Mouse (Mus musculus) hindbrain, embryonic 14.5 days (tissue): ENCODE results near the gene Nrp2. TPM values are rescaled to one million over a fixed set of nuclear protein-coding genes. Genes with fewer than 3 reads are reported as not detected.

Experiments
- ATAC-seq: fragments of 200-750 bp; cut with Nextera tagmentation; 2 replicates; pipeline ENCODE4 v1.8.0; 2017; ENCODE audit warnings: moderate number of reproducible peaks, mild to moderate bottlenecking, moderate TSS enrichment, moderate library complexity; ENCODE audit not compliant: low FRiP score
- DNase-seq: peaks from one replicate; pipeline ENCODE4 v3.0.0-alpha.2; 2015; ENCODE audit warnings: low spot score
- H3K27ac ChIP-seq: fragments of 300-500 bp; sonication (generic); 2 replicates; pipeline ENCODE4 v1.5.1; 2014; ENCODE audit warnings: mild to moderate bottlenecking, moderate library complexity
- H3K27me3 ChIP-seq: fragments of 300-500 bp; sonication (generic); 2 replicates; pipeline ENCODE4 v1.6.1; 2014; ENCODE audit warnings: mild to moderate bottlenecking, low read length, mixed read lengths; ENCODE audit not compliant: control insufficient read depth, insufficient read depth
- H3K36me3 ChIP-seq: fragments of 300-500 bp; sonication (generic); replicated peaks from 2 replicates; pipeline ENCODE4 v1.6.1; 2014; ENCODE audit not compliant: control insufficient read depth, insufficient read depth
- H3K4me1 ChIP-seq: fragments of 300-500 bp; sonication (generic); replicated peaks from 2 replicates; pipeline ENCODE4 v1.6.1; 2014; ENCODE audit warnings: antibody characterized with exemption, low read length, mixed read lengths; ENCODE audit not compliant: control insufficient read depth, insufficient read depth
- H3K4me2 ChIP-seq: fragments of 300-500 bp; sonication (generic); replicated peaks from 2 replicates; pipeline ENCODE4 v1.6.1; 2014; ENCODE audit warnings: mild to moderate bottlenecking, moderate library complexity
- H3K4me3 ChIP-seq: fragments of 300-500 bp; sonication (generic); replicated peaks from 2 replicates; pipeline ENCODE4 v1.5.1; 2014; ENCODE audit warnings: mild to moderate bottlenecking, low read length
- H3K9ac ChIP-seq: fragments of 300-500 bp; sonication (generic); 2 replicates; pipeline ENCODE4 v1.6.1; 2014
- H3K9me3 ChIP-seq: fragments of 300-500 bp; sonication (generic); 2 replicates; pipeline ENCODE4 v1.6.1; 2016; ENCODE audit warnings: low read length; ENCODE audit not compliant: control insufficient read depth
- WGBS: fragments of 180-500 bp; shearing (Covaris S2); extraction: QIAGEN DNeasy Blood & Tissue Kit; methylation state at CpG from one replicate; pipeline ENCODE4 v1.1.7; 2014; 5-methylcytosine and 5-hydroxymethylcytosine counted together
- polyA plus RNA-seq: library from polyadenylated mRNA; unstranded; fragments of >200 nt; fragmentation: Nextera tagmentation; extraction: Ambion mirVana; gene quantifications from 2 replicates; pipeline ENCODE4 v1.2.1, GENCODE M21; 2014

Nrp2 gene
- polyA plus RNA-seq, 1 experiment from 2014 or later = 34.5 TPM

DNA sequence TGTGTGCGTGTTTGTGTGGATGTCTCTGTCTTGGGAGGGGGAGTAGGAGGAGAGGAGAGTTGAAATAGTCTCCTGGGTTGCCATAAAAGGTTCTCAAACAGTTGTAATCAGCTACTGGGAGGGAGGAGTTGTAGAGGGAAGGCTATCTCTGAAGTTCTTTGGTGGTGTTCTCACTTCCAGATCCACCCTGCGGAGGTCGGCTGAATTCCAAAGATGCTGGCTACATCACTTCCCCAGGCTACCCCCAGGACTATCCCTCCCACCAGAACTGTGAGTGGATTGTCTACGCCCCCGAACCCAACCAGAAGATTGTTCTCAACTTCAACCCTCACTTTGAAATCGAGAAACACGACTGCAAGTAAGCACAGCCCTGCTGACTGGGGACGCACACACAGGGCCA is 15.7 kb downstream of the Nrp2 start:
- Histone ChIP-seq H3K9ac (no peak overlapping the region), H3K27me3 (no peaks in the 10 kb centered on the region), H3K27ac (no peak overlapping the region), H3K4me3 (no peak overlapping the region), H3K9me3 (no peaks in the 10 kb centered on the region), H3K4me2 (no peak overlapping the region), H3K36me3 (peaks cover 29% of the 10 kb centered on the region), H3K4me1 (peaks cover 29% of the 10 kb centered on the region)
- WGBS = 85% methylated on average over 8 of the region's 8 CpGs
- ATAC-seq = no peak
- DNase-seq = no peak

DNA sequence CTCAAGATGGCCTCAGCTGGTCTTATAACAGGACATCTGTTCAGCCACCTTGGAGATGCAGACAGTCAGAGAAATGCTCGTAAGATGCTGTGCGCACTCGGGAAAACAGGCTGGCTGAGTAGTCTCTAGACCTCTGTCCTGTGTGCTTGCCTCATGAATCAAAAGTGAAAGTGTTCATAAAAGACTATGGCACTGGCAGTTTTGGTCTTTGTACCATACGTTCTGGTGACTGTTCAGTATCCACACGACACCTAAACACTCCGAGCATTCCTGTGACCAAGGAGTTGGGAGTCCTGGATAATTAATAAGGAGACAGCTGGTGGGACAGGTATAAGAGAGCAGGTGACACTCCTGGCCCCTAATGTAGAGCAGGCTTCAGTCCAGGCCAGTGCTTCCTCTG is 16.7 kb downstream of the Nrp2 start:
- Histone ChIP-seq H3K4me1 (peaks cover 33% of the 10 kb centered on the region), H3K4me2 (no peak overlapping the region), H3K27ac (no peak overlapping the region), H3K9me3 (no peaks in the 10 kb centered on the region), H3K36me3 (peaks cover 31% of the 10 kb centered on the region), H3K27me3 (no peaks in the 10 kb centered on the region), H3K4me3 (no peak overlapping the region), H3K9ac (no peak overlapping the region)
- 81% methylated on average over 6 of the region's 6 CpGs for WGBS
- no peak for ATAC-seq
- no peak for DNase-seq

DNA sequence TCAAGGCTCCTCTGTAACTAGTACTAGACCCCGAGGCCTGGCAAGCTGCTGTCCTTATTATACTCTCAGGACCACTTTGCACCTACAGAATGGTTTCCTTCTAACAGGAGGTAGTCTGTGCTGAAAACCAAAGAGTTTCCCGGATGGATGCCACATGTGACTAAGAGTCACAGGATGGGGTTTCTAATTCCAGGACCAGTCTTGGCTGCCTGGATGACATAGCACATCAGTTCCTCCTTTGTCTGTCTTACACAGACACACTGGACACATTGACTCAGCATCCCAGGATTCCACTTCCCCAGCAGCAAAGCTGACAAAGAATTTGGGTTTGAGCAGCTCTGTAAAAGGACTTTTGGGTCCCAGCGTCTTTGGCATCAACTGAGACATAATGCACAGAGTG is 17.1 kb downstream of the Nrp2 start:
- Histone ChIP-seq H3K9ac (no peak overlapping the region), H3K9me3 (no peaks in the 10 kb centered on the region), H3K4me2 (no peak overlapping the region), H3K4me3 (no peak overlapping the region), H3K27ac (no peak overlapping the region), H3K4me1 (peaks cover 33% of the 10 kb centered on the region), H3K36me3 (peaks cover 31% of the 10 kb centered on the region), H3K27me3 (no peaks in the 10 kb centered on the region)
- DNase-seq (no peak), ATAC-seq (no peak)
- WGBS = 86% methylated on average over 3 of the region's 3 CpGs

DNA sequence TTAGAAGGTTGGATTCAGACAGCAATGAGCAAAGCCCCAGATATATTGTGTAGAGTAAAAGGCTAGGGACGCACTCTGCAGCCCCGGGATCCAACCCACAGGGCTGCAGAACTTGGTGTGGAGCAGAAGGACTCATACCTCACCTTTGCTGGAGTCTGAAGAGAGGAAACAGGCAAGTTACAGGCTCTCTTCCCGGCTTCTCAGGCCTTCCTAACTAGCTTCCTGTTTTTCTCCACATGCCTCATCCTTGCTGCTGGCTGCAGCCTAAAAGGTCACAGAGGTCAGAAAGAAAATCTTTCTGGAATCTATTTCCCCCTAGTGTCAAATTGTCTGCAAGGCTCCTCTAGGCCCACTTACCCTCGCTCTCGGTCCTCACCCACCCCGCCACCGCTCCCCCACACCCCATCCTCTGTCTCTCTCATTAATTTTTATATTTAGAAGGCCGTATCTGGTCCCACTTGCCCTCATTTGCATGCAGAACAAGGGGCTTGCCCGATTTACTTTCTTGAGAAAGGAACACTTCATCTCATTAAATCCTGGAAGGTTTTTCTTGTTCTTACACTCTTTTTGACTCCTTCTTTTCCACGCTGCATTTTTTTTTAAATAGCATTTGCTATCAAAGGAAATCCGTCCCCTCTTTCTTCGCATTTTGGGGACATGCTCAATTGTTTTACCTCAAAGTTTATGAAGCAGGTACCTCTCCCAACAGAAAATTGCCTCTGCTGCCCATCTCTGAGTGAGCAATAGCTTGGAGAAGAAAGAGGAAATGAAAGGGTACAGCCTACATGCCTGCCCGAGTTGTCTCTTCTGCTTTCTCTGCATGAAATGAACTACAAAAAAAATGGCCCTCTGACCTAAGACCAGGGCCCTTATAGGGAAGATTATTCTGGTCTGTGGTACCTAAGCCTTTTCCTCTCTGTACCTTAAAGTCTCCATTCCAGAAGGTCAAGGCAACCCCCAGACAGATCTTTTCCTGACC is 17.9 kb downstream of the Nrp2 start:
- Histone ChIP-seq H3K27me3 (no peaks in the 10 kb centered on the region), H3K9me3 (no peaks in the 10 kb centered on the region), H3K4me2 (no peak overlapping the region), H3K27ac (no peak overlapping the region), H3K4me3 (no peak overlapping the region), H3K4me1 (peaks cover 27% of the 10 kb centered on the region), H3K9ac (no peak overlapping the region), H3K36me3 (peaks cover 31% of the 10 kb centered on the region)
- DNase-seq (no peak), ATAC-seq (no peak)
- 62% methylated on average over 13 of the region's 13 CpGs for WGBS

DNA sequence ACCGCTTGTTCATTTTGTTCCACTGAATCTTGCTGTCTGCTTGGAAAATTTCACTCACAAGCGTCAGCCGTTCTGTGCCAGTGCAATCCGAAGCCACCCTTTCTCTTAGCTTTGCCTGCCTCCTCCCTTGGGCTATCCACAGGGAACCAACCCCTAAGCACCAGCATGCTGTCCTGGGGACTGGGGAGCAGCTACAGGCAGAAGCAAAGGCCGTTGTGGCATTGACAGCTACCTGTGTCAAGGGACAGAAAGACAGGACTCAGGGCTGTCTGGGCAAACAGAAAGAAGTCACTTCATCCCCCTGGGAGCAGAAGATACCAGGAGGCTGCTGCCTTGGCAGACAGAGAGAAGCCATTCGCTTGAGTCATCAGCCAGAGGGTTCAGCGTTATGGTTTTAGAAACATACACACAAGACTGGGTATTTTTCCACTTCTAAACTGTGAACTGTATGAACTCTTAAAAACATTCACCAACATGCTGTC is 18.7 kb downstream of the Nrp2 start:
- no peak overlapping the region for H3K4me3 ChIP-seq
- no peak overlapping the region for H3K27ac ChIP-seq
- H3K27me3 ChIP-seq = no peaks in the 10 kb centered on the region
- no peak overlapping the region for H3K4me2 ChIP-seq
- H3K36me3 ChIP-seq = peaks cover 31% of the 10 kb centered on the region
- no peak for ATAC-seq
- H3K9me3 ChIP-seq = no peaks in the 10 kb centered on the region
- H3K9ac ChIP-seq = no peak overlapping the region
- peaks cover 20% of the 10 kb centered on the region for H3K4me1 ChIP-seq
- DNase-seq = no peak
- WGBS = 84% methylated on average over 7 of the region's 7 CpGs

DNA sequence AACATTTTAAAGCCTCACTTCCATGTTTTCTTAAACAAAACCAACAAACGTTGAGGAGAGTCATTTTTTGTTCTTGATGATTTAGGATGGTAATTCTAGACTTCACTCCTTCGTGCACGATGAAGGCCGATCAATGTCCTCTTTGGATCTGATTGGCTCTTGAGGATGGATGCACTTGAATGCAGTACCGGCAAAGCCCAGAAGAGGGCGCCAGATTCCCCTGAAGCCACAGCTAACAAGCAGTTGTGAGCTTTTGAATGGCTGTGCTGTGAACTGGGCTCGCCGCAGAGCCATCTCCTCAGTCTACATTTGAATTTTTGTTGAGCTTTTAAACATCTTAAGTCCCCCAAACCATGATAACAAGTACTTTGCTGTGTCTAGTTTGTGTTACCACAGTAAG is 19.4 kb downstream of the Nrp2 start:
- Histone ChIP-seq H3K4me1 (peaks cover 12% of the 10 kb centered on the region), H3K4me2 (no peak overlapping the region), H3K36me3 (peaks cover 31% of the 10 kb centered on the region), H3K9ac (no peak overlapping the region), H3K27ac (no peak overlapping the region), H3K9me3 (no peaks in the 10 kb centered on the region), H3K4me3 (no peak overlapping the region), H3K27me3 (no peaks in the 10 kb centered on the region)
- 63% methylated on average over 8 of the region's 8 CpGs for whole genome bisulfite sequencing
- DNase-seq = no peak
- no peak for ATAC-seq

DNA sequence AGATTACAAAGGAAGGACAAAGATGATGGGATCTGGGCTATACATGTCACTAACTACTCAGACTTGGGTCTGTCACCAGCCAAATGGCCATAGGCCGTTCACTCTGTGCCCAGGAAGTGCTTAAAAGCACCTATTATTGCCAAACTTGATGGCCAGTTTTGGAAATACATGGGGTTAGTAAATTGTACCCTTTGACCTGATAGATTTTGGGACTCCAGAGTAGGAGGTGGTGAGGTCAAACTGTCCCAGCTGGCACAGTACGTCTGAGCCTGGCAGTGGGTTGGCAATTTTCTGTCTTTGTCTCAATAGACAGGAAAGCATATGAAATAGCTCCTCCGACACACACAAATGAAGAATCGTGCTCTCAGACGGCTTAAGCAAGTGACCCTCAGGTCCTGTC is 20.8 kb downstream of the Nrp2 start:
- Histone ChIP-seq H3K4me3 (no peak overlapping the region), H3K4me1 (peaks cover 8% of the 10 kb centered on the region; the same call in 1 of the 2 replicates), H3K36me3 (peaks cover 31% of the 10 kb centered on the region), H3K9ac (no peak overlapping the region), H3K9me3 (no peaks in the 10 kb centered on the region), H3K27me3 (no peaks in the 10 kb centered on the region), H3K4me2 (no peak overlapping the region), H3K27ac (no peak overlapping the region)
- DNase-seq (no peak), ATAC-seq (no peak)
- WGBS = 86% methylated on average over 5 of the region's 5 CpGs

DNA sequence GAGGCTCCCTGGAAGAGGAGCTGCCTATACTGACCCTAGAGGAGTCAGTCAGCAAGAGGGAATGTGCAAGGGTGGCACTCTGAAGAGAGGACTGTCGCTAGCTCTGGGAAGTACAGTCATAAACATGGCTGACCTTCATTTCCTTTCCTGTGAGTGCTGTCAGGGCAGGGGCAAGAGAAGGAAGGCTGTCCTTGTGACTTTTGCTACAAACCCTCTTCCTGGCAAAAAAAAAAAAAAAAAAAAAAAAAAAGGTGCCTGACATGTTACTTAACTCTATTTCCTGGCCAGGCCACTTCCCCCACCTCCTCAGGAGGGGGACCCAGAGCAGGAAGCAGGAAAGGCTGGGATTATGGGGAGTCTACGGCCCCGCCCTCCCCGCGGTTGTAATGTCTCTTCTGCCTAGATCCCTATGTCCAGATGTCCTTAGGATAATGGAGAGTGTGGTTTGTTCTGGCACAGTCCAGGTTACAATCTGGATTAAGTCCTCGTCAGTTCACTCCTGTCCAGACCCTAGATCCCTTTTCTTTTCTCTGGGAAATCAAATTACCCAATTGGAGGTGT is 21.5 kb downstream of the Nrp2 start:
- no peaks in the 10 kb centered on the region for H3K27me3 ChIP-seq
- H3K4me2 ChIP-seq = no peak overlapping the region
- peaks cover 8% of the 10 kb centered on the region; the same call in 1 of the 2 replicates for H3K4me1 ChIP-seq
- H3K9me3 ChIP-seq = no peaks in the 10 kb centered on the region
- H3K4me3 ChIP-seq = no peak overlapping the region
- no peak overlapping the region for H3K9ac ChIP-seq
- no peak for DNase-seq
- no peak overlapping the region; the same call in 1 of the 2 replicates for H3K27ac ChIP-seq
- peaks cover 25% of the 10 kb centered on the region for H3K36me3 ChIP-seq
- ATAC-seq = no peak
- WGBS = 76% methylated on average over 6 of the region's 6 CpGs

DNA sequence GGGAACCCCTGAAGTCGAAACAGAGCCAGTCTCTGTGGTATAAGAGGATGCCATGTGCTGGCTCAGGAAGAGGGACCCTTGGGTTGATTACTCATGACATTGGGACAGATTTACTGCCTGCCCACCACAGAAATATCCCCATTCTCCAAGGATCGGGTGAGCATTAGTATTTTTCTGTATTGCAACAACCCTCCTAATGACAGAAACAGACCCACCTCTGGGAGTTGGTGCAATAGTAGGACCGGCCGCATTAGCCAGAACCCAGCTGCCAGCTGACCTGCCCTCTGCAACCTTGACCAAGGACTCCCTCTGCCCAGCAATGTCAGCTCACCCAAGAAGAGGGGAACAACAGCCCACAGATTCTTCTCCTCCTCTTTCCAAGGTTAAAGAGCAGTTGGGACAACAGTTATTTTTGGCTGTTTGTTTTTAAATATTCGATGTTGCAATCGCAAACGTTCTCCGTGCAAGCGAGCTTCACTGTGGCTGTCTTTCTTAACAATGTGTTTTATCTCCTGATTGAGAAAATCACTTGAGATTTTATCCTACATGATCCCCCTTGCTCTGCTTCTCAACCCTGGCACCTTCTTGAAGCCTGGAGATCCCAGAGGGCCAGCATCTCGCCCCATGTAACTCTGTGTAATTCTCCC is 22.1 kb downstream of the Nrp2 start:
- DNase-seq (no peak), ATAC-seq (no peak)
- Histone ChIP-seq H3K36me3 (peaks cover 22% of the 10 kb centered on the region), H3K9ac (no peak overlapping the region), H3K4me2 (no peak overlapping the region), H3K4me1 (peaks cover 8% of the 10 kb centered on the region; the same call in 1 of the 2 replicates), H3K4me3 (no peak overlapping the region), H3K27me3 (no peaks in the 10 kb centered on the region), H3K9me3 (no peaks in the 10 kb centered on the region), H3K27ac (no peak overlapping the region)
- 74% methylated on average over 10 of the region's 10 CpGs for WGBS
